Mouse (Mus musculus): ENCODE results near the gene Icam2. TPM values are rescaled to one million over a fixed set of nuclear protein-coding genes. Genes with fewer than 3 reads are reported as not detected.

Gene Icam2
- polyA plus RNA-seq, 1 experiment from 2014 or later = 65.4 TPM

- H3K27ac ChIP-seq (ENCODE audit: low read depth, low read length) = 0 out of 2 replicates have a peak overlapping the region, but pooled peaks have one; percentile 24
- 11% methylated on average over 11 of the region's 11 CpGs for WGBS
- no peaks in the 10 kb centered on the region for H3K9me3 ChIP-seq (ENCODE audit: control insufficient read depth, low read length)
- ATAC-seq (ENCODE audit: low FRiP score, low TSS enrichment) = peak; percentile 80
- H3K9ac ChIP-seq (ENCODE audit: low read depth, low read length) = peak overlapping the region; percentile 28; the same call in 1 of the 2 replicates
- H3K4me2 ChIP-seq (replicated peaks; ENCODE audit: low read depth, low read length) = peak overlapping the region; percentile 19; the same call in 1 of the 2 replicates
- no peak overlapping the region for H3K4me3 ChIP-seq (ENCODE audit: low read length)
- H3K36me3 ChIP-seq (ENCODE audit: control insufficient read depth, insufficient read depth, low read length) = no peaks in the 10 kb centered on the region
- H3K4me1 ChIP-seq (ENCODE audit: control insufficient read depth, insufficient read depth, low read length) = peaks cover 13% of the 10 kb centered on the region
- H3K27me3 ChIP-seq (ENCODE audit: control insufficient read depth, insufficient read depth, low read length) = no peaks in the 10 kb centered on the region
Observed at GRCm38 (mm10) chr11:106364712-106365111, 23.2 kb downstream of the Icam2 start.

- no peak overlapping the region for H3K27ac ChIP-seq (ENCODE audit: low read depth, low read length)
- ATAC-seq (ENCODE audit: low FRiP score, low TSS enrichment) = no peak
- H3K9me3 ChIP-seq (ENCODE audit: control insufficient read depth, low read length) = no peaks in the 10 kb centered on the region
- H3K27me3 ChIP-seq (ENCODE audit: control insufficient read depth, insufficient read depth, low read length) = no peaks in the 10 kb centered on the region
- H3K4me3 ChIP-seq (ENCODE audit: low read length) = no peak overlapping the region
- WGBS = 27% methylated on average over 5 of the region's 5 CpGs
- H3K4me1 ChIP-seq (ENCODE audit: control insufficient read depth, insufficient read depth, low read length) = no peaks in the 10 kb centered on the region; the same call in 1 of the 2 replicates
- H3K9ac ChIP-seq (ENCODE audit: low read depth, low read length) = no peak overlapping the region
- no peaks in the 10 kb centered on the region for H3K36me3 ChIP-seq (ENCODE audit: control insufficient read depth, insufficient read depth, low read length)
- no peak overlapping the region for H3K4me2 ChIP-seq (replicated peaks; ENCODE audit: low read depth, low read length)
Observed at GRCm38 (mm10) chr11:106359350-106359749, 28.5 kb downstream of the Icam2 start.

- Histone ChIP-seq H3K4me1 (ENCODE audit: control insufficient read depth, insufficient read depth, low read length) (no peaks in the 10 kb centered on the region), H3K9ac (ENCODE audit: low read depth, low read length) (no peak overlapping the region), H3K27me3 (ENCODE audit: control insufficient read depth, insufficient read depth, low read length) (no peaks in the 10 kb centered on the region), H3K36me3 (ENCODE audit: control insufficient read depth, insufficient read depth, low read length) (no peaks in the 10 kb centered on the region), H3K27ac (ENCODE audit: low read depth, low read length) (no peak overlapping the region), H3K4me2 (replicated peaks; ENCODE audit: low read depth, low read length) (no peak overlapping the region), H3K9me3 (ENCODE audit: control insufficient read depth, low read length) (no peaks in the 10 kb centered on the region), H3K4me3 (ENCODE audit: low read length) (no peak overlapping the region)
- 65% methylated on average over 19 of the region's 19 CpGs for WGBS
- no peak for ATAC-seq (ENCODE audit: low FRiP score, low TSS enrichment)
Observed at GRCm38 (mm10) chr11:106355382-106356128, 32.3 kb downstream of the Icam2 start.

GRCm38 (mm10) chr11:106354181-106354580, 33.7 kb downstream of the Icam2 start:
- H3K27ac ChIP-seq (ENCODE audit: low read depth, low read length) = no peak overlapping the region
- H3K4me3 ChIP-seq (ENCODE audit: low read length) = no peak overlapping the region
- H3K4me2 ChIP-seq (replicated peaks; ENCODE audit: low read depth, low read length) = no peak overlapping the region
- no peaks in the 10 kb centered on the region for H3K4me1 ChIP-seq (ENCODE audit: control insufficient read depth, insufficient read depth, low read length)
- no peaks in the 10 kb centered on the region for H3K27me3 ChIP-seq (ENCODE audit: control insufficient read depth, insufficient read depth, low read length)
- 77% methylated on average over 1 of the region's 1 CpGs for WGBS
- H3K9ac ChIP-seq (ENCODE audit: low read depth, low read length) = no peak overlapping the region
- no peaks in the 10 kb centered on the region for H3K36me3 ChIP-seq (ENCODE audit: control insufficient read depth, insufficient read depth, low read length)
- no peaks in the 10 kb centered on the region for H3K9me3 ChIP-seq (ENCODE audit: control insufficient read depth, low read length)
- no peak for ATAC-seq (ENCODE audit: low FRiP score, low TSS enrichment)

GRCm38 (mm10) chr11:106353188-106353587, 34.7 kb downstream of the Icam2 start, which contains the start of gene Scn4a:
Gene Scn4a, minus strand, starts transcription at chr11:106353288.
- Histone ChIP-seq H3K9me3 (ENCODE audit: control insufficient read depth, low read length) (no peaks in the 10 kb centered on the region), H3K9ac (ENCODE audit: low read depth, low read length) (no peak within 1 kb of the TSS), H3K4me3 (ENCODE audit: low read length) (no peak within 1 kb of the TSS), H3K27me3 (ENCODE audit: control insufficient read depth, insufficient read depth, low read length) (no peaks in the 10 kb centered on the region), H3K36me3 (ENCODE audit: control insufficient read depth, insufficient read depth, low read length) (no peaks in the 10 kb centered on the region), H3K27ac (ENCODE audit: low read depth, low read length) (no peak within 1 kb of the TSS), H3K4me2 (replicated peaks; ENCODE audit: low read depth, low read length) (no peak within 1 kb of the TSS), H3K4me1 (ENCODE audit: control insufficient read depth, insufficient read depth, low read length) (no peaks in the 10 kb centered on the region)
- 75% methylated on average over 12 of the region's 12 CpGs for WGBS
- no peak for ATAC-seq (ENCODE audit: low FRiP score, low TSS enrichment)

GRCm38 (mm10) chr11:106351941-106352340, 35.9 kb downstream of the Icam2 start:
- Histone ChIP-seq H3K9ac (ENCODE audit: low read depth, low read length) (no peak overlapping the region), H3K27ac (ENCODE audit: low read depth, low read length) (no peak overlapping the region), H3K9me3 (ENCODE audit: control insufficient read depth, low read length) (no peaks in the 10 kb centered on the region), H3K4me1 (ENCODE audit: control insufficient read depth, insufficient read depth, low read length) (no peaks in the 10 kb centered on the region), H3K4me2 (replicated peaks; ENCODE audit: low read depth, low read length) (no peak overlapping the region), H3K36me3 (ENCODE audit: control insufficient read depth, insufficient read depth, low read length) (no peaks in the 10 kb centered on the region), H3K4me3 (ENCODE audit: low read length) (no peak overlapping the region), H3K27me3 (ENCODE audit: control insufficient read depth, insufficient read depth, low read length) (no peaks in the 10 kb centered on the region)
- WGBS = 81% methylated on average over 4 of the region's 4 CpGs
- ATAC-seq (ENCODE audit: low FRiP score, low TSS enrichment) = no peak

GRCm38 (mm10) chr11:106351253-106351652, 36.6 kb downstream of the Icam2 start:
- H3K27ac ChIP-seq (ENCODE audit: low read depth, low read length) = no peak overlapping the region
- ATAC-seq (ENCODE audit: low FRiP score, low TSS enrichment) = no peak
- 59% methylated on average over 3 of the region's 3 CpGs for WGBS
- no peak overlapping the region for H3K4me2 ChIP-seq (replicated peaks; ENCODE audit: low read depth, low read length)
- no peaks in the 10 kb centered on the region for H3K4me1 ChIP-seq (ENCODE audit: control insufficient read depth, insufficient read depth, low read length)
- H3K4me3 ChIP-seq (ENCODE audit: low read length) = no peak overlapping the region
- H3K9me3 ChIP-seq (ENCODE audit: control insufficient read depth, low read length) = no peaks in the 10 kb centered on the region
- H3K27me3 ChIP-seq (ENCODE audit: control insufficient read depth, insufficient read depth, low read length) = no peaks in the 10 kb centered on the region
- H3K9ac ChIP-seq (ENCODE audit: low read depth, low read length) = no peak overlapping the region
- H3K36me3 ChIP-seq (ENCODE audit: control insufficient read depth, insufficient read depth, low read length) = no peaks in the 10 kb centered on the region

GRCm38 (mm10) chr11:106350853-106351252, 37.0 kb downstream of the Icam2 start:
- Histone ChIP-seq H3K4me3 (ENCODE audit: low read length) (no peak overlapping the region), H3K4me1 (ENCODE audit: control insufficient read depth, insufficient read depth, low read length) (no peaks in the 10 kb centered on the region), H3K36me3 (ENCODE audit: control insufficient read depth, insufficient read depth, low read length) (no peaks in the 10 kb centered on the region), H3K4me2 (replicated peaks; ENCODE audit: low read depth, low read length) (no peak overlapping the region), H3K9ac (ENCODE audit: low read depth, low read length) (no peak overlapping the region), H3K9me3 (ENCODE audit: control insufficient read depth, low read length) (no peaks in the 10 kb centered on the region), H3K27ac (ENCODE audit: low read depth, low read length) (no peak overlapping the region), H3K27me3 (ENCODE audit: control insufficient read depth, insufficient read depth, low read length) (no peaks in the 10 kb centered on the region)
- peak; percentile 64; the same call in 1 of the 2 replicates for ATAC-seq (ENCODE audit: low FRiP score, low TSS enrichment)
- WGBS = 39% methylated on average over 5 of the region's 5 CpGs

GRCm38 (mm10) chr11:106349772-106350171, 38.1 kb downstream of the Icam2 start:
- no peak overlapping the region for H3K4me3 ChIP-seq (ENCODE audit: low read length)
- no peaks in the 10 kb centered on the region for H3K27me3 ChIP-seq (ENCODE audit: control insufficient read depth, insufficient read depth, low read length)
- no peak for ATAC-seq (ENCODE audit: low FRiP score, low TSS enrichment)
- H3K4me2 ChIP-seq (replicated peaks; ENCODE audit: low read depth, low read length) = no peak overlapping the region
- no peaks in the 10 kb centered on the region for H3K9me3 ChIP-seq (ENCODE audit: control insufficient read depth, low read length)
- no peak overlapping the region for H3K9ac ChIP-seq (ENCODE audit: low read depth, low read length)
- H3K4me1 ChIP-seq (ENCODE audit: control insufficient read depth, insufficient read depth, low read length) = no peaks in the 10 kb centered on the region
- 86% methylated on average over 6 of the region's 6 CpGs for WGBS
- H3K27ac ChIP-seq (ENCODE audit: low read depth, low read length) = no peak overlapping the region
- H3K36me3 ChIP-seq (ENCODE audit: control insufficient read depth, insufficient read depth, low read length) = no peaks in the 10 kb centered on the region
